Mouse (Mus musculus) megakaryocyte, embryonic 14.5 days (primary cell): ENCODE measurements at regions not wholly inside any gene's neighbourhood (a gene's known extent, or its start where the extent isn't known, plus 50 kb on each side); places are given as distances from the start of the nearest gene placed in this dataset.

Experiments
- FLI1 ChIP-seq: IDR thresholded peaks from 2 replicates; pipeline ENCODE4 v1.6.1; 2012; ENCODE audit warnings: low read length, inconsistent platforms, mixed read lengths
- GATA1 ChIP-seq: IDR thresholded peaks from 3 replicates; pipeline ENCODE4 v1.6.1; 2012; ENCODE audit warnings: mixed read lengths, low read length, inconsistent platforms, borderline replicate concordance

GRCm38 (mm10) chr13:84063406-84063805 is 158.7 kb upstream of the Tmem161b start:
- TF ChIP-seq GATA1, result no peak
- TF ChIP-seq FLI1, result no peak
